Mouse (Mus musculus) hindbrain, postnatal 0 days (tissue): ENCODE measurements around the gene Il15ra. TPM values are rescaled to one million over a fixed set of nuclear protein-coding genes. Genes with fewer than 3 reads are reported as not detected.

ENCODE experiments used
- ATAC-seq: fragments of 200-750 bp; cut with Nextera tagmentation; 2 replicates; pipeline ENCODE4 v1.8.0; 2017; ENCODE audit warnings: mild to moderate bottlenecking, moderate TSS enrichment, moderate library complexity
- DNase-seq: peaks from one replicate; pipeline ENCODE4 v3.0.0-alpha.2; 2015; ENCODE audit warnings: low spot score
- H3K27ac ChIP-seq: fragments of 300-500 bp; sonication (generic); 2 replicates; pipeline ENCODE4 v1.5.1; 2014; ENCODE audit warnings: mild to moderate bottlenecking
- H3K27me3 ChIP-seq: fragments of 300-500 bp; sonication (generic); 2 replicates; pipeline ENCODE4 v1.6.1; 2014; ENCODE audit warnings: low read length, mixed read lengths; ENCODE audit not compliant: insufficient read depth
- H3K36me3 ChIP-seq: fragments of 300-500 bp; sonication (generic); 2 replicates; pipeline ENCODE4 v1.6.1; 2014; ENCODE audit warnings: low read length, mixed read lengths; ENCODE audit not compliant: insufficient read depth
- H3K4me1 ChIP-seq: fragments of 300-500 bp; sonication (generic); 2 replicates; pipeline ENCODE4 v1.6.1; 2014; ENCODE audit warnings: antibody characterized with exemption, low read length, mixed read lengths; ENCODE audit not compliant: insufficient read depth
- H3K4me2 ChIP-seq: fragments of 300-500 bp; sonication (generic); 2 replicates; pipeline ENCODE4 v1.6.1; 2014; ENCODE audit warnings: low read depth, mild to moderate bottlenecking, low read length, moderate library complexity, mixed read lengths
- H3K4me3 ChIP-seq: fragments of 300-500 bp; sonication (generic); 2 replicates; pipeline ENCODE4 v1.5.1; 2014; ENCODE audit warnings: low read length
- H3K9ac ChIP-seq: fragments of 300-500 bp; sonication (generic); replicated peaks from 2 replicates; pipeline ENCODE4 v1.6.1; 2014; ENCODE audit warnings: mild to moderate bottlenecking, low read length, moderate library complexity, mixed read lengths
- H3K9me3 ChIP-seq: fragments of 300-500 bp; sonication (generic); 2 replicates; pipeline ENCODE4 v1.6.1; 2016; ENCODE audit warnings: low read length, mixed read lengths
- CTCF ChIP-seq: IDR thresholded peaks from 2 replicates; pipeline ENCODE4 v1.5.1; 2016; ENCODE audit warnings: antibody characterized with exemption, control low read depth, low read depth
- WGBS: fragments of 180-500 bp; shearing (Covaris S2); extraction: QIAGEN DNeasy Blood & Tissue Kit; methylation state at CpG from one replicate; pipeline ENCODE4 v1.1.7; 2014; 5-methylcytosine and 5-hydroxymethylcytosine counted together
- polyA plus RNA-seq: library from polyadenylated mRNA; unstranded; fragments of >200 nt; fragmentation: Nextera tagmentation; extraction: Ambion mirVana; gene quantifications from 2 replicates; pipeline ENCODE4 v1.2.1, GENCODE M21; 2015
- total RNA-seq: library from RNA; depleted of rRNA; stranded (reverse); fragments of >200 nt; gene quantifications from 2 replicates; pipeline ENCODE4 v1.2.3, GENCODE M21; 2014

Gene Il15ra
- total and polyA plus RNA-seq, 2 experiments from 2014 or later = 0.47 to 2.0 TPM

DNA sequence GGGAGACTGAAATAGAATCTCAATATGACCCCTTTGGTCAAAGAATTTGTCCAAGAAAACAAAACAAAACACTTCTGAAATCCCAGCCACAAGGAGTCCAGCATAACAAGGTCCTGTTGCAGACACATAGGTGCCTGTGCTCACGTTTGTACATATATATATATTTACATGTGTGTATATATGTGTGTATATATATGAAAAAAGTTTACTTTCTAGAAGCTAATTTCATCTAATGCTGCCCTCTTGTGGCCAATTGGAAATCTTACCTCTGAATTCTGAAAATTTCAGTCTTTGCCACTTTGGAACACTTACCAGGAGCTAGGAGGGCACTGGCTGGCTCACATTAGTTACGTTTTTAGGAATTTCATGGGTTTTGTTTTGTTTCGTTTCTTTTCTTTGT is 17.7 kb upstream of the Il15ra start:
- Histone ChIP-seq H3K9ac (no peak overlapping the region), H3K4me2 (no peak overlapping the region), H3K27me3 (no peaks in the 10 kb centered on the region), H3K27ac (no peak overlapping the region), H3K36me3 (no peaks in the 10 kb centered on the region), H3K4me3 (no peak overlapping the region), H3K9me3 (no peaks in the 10 kb centered on the region), H3K4me1 (no peaks in the 10 kb centered on the region)
- DNase-seq = peak; percentile 70
- peak; percentile 57 for TF ChIP-seq CTCF
- 25% methylated on average over 3 of the region's 3 CpGs for WGBS
- no peak for ATAC-seq

DNA sequence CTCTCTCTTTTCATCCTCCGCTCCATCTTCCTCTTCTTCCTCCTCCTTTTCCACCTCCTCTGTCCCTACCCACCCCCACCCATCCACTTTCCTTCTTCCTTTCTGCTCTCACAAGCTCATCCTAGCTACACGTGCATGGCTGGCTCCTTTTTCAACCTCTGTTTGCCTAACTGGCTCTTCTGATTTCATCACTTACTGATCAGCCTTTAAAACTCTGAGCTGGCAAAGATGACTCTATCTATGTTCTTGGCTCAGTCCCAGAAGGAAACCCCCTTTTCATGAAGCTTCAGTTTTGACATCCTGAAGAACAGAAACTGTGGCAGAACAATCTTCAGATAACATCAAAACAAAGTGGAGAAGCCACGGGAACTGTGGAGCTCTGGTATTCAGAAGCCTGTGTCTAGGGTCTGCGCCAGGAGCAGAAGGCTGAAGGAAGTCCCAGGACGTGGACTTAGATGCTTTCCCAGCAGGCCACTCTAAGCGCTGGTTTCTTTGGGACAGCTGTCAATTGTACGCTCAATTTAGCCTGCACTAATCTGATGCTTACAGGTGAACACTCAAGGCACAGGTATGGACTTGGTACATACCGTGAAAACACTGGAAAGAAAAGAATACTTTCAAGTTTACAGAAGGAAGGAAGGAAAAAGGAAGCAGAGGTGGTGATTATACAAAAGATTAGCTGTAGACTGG is 14.7 kb upstream of the Il15ra start:
- Histone ChIP-seq H3K36me3 (no peaks in the 10 kb centered on the region), H3K4me2 (no peak overlapping the region), H3K4me3 (no peak overlapping the region), H3K9me3 (no peaks in the 10 kb centered on the region), H3K27ac (no peak overlapping the region), H3K27me3 (no peaks in the 10 kb centered on the region), H3K9ac (no peak overlapping the region), H3K4me1 (no peaks in the 10 kb centered on the region)
- no peak for DNase-seq
- no peak for TF ChIP-seq CTCF
- WGBS = 63% methylated on average over 8 of the region's 8 CpGs
- no peak for ATAC-seq

DNA sequence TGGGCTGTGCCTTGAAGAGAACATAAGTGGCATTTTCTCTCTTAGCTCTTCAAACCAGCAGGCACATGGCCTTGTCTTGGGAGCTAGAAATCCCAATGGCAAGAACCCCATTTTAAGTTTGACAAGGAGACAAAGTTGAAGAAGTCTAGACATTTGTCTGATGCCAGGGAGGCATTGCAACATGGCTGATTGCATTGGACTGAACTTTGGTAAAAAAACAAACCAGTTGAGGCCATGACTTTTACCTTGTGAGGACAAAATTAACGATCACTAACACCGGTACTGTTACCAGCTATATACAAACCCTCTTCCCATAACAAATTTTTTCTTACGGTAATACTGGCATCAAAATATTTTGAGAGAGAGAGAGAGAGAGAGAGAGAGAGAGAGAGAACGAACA is 11.7 kb upstream of the Il15ra start:
- no peak for ATAC-seq
- 93% methylated on average over 4 of the region's 4 CpGs for WGBS
- TF ChIP-seq CTCF = no peak
- no peak overlapping the region for H3K9ac ChIP-seq
- no peak overlapping the region for H3K27ac ChIP-seq
- H3K36me3 ChIP-seq = no peaks in the 10 kb centered on the region
- no peak overlapping the region for H3K4me2 ChIP-seq
- no peaks in the 10 kb centered on the region for H3K9me3 ChIP-seq
- no peak for DNase-seq
- H3K4me1 ChIP-seq = no peaks in the 10 kb centered on the region
- no peaks in the 10 kb centered on the region for H3K27me3 ChIP-seq
- H3K4me3 ChIP-seq = no peak overlapping the region

DNA sequence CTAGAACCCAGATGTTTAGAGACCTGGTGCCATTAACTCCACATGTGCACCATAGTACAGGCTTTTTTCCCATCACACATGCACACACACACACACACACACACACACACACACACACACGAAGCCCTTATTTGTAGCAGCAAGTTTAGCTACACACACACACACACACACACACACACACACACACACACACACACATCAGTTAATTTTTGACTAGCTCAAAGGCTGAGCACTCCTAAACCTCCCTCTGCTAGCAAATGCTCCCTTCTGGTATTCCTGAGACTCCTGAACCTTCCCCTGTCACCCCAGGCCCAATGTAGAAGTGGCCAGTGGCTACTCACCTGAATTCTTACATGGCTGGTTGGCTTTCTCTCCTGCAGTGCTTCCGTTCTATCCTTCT is 11.0 kb upstream of the Il15ra start:
- Histone ChIP-seq H3K4me1 (no peaks in the 10 kb centered on the region), H3K9ac (no peak overlapping the region), H3K9me3 (no peaks in the 10 kb centered on the region), H3K4me3 (no peak overlapping the region), H3K4me2 (no peak overlapping the region), H3K27ac (no peak overlapping the region), H3K36me3 (no peaks in the 10 kb centered on the region), H3K27me3 (no peaks in the 10 kb centered on the region)
- WGBS = 97% methylated on average over 2 of the region's 2 CpGs
- ATAC-seq (no peak), DNase-seq (no peak)
- TF ChIP-seq CTCF = no peak

DNA sequence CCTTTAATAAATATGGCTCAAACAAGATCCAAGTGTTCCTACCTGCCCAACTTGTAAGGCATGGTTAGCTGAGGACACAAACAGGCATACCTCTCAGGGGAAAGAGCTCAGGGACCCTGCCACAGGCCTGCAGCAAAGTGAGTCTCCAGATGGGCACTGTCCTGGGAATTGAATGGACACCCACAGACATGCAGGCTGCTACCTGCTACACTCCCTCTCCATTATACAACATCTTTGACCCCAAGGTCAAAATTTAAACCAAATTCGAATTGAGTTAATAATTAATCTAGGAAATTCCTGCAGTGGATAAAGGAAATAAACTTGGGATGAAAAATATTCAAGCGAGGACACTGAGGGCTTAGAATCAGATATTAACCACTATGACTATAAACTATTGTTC is 9.2 kb upstream of the Il15ra start:
- no peak overlapping the region for H3K4me2 ChIP-seq
- H3K27ac ChIP-seq = no peak overlapping the region
- H3K27me3 ChIP-seq = no peaks in the 10 kb centered on the region
- no peak for ATAC-seq
- 74% methylated on average over 2 of the region's 2 CpGs for WGBS
- H3K4me1 ChIP-seq = no peaks in the 10 kb centered on the region
- H3K9ac ChIP-seq = no peak overlapping the region
- H3K9me3 ChIP-seq = no peaks in the 10 kb centered on the region
- H3K4me3 ChIP-seq = no peak overlapping the region
- H3K36me3 ChIP-seq = no peaks in the 10 kb centered on the region
- no peak for DNase-seq
- TF ChIP-seq CTCF = no peak

DNA sequence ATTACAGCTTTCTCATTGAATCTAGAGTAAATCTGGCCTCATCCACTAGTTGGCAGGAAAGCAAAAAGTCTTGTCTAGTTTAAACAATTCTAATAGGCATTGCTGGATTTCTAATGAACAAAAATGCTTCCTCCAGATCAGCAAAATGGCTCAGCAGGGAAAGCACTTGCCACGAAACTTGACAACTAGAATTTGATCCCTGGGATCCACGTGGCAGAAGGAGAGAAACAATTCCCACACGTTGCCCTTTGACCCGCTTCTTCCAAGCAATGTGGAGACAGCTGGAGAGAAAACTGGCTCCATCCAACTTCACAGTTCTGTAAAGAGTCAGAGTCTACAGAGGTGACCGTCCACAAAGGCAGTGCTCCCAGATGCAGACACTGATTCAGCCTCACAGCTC is 6.1 kb upstream of the Il15ra start:
- ATAC-seq (no peak), DNase-seq (no peak)
- Histone ChIP-seq H3K4me2 (no peak overlapping the region), H3K4me3 (no peak overlapping the region), H3K27ac (no peak overlapping the region), H3K4me1 (no peaks in the 10 kb centered on the region), H3K9me3 (no peaks in the 10 kb centered on the region), H3K36me3 (no peaks in the 10 kb centered on the region), H3K27me3 (no peaks in the 10 kb centered on the region), H3K9ac (no peak overlapping the region)
- TF ChIP-seq CTCF = no peak
- 53% methylated on average over 5 of the region's 5 CpGs for WGBS

DNA sequence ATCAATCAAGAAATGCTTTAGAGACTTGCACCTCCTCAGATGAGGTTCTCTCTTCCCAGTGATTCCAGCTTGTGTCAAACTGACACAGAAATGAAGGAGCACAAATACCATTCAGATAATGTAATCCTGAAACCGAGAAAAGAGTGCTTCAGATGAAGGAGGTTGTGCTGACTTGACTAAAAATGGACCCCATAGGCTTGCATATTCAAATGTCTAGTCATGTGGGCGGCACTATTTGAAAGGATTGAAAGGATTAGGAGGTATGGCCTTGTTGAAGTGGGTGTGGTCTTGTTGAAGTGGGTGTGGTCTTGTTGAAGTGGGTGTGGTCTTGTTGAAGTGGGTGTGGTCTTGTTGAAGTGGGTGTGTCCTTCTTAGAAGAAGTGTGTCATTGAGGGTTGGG is 5.2 kb upstream of the Il15ra start:
- ATAC-seq (no peak), DNase-seq (no peak)
- no peaks in the 10 kb centered on the region for H3K9me3 ChIP-seq
- no peak overlapping the region for H3K9ac ChIP-seq
- no peak overlapping the region for H3K4me2 ChIP-seq
- no peaks in the 10 kb centered on the region for H3K36me3 ChIP-seq
- H3K27ac ChIP-seq = no peak overlapping the region
- TF ChIP-seq CTCF = no peak
- 85% methylated on average over 2 of the region's 2 CpGs for WGBS
- H3K4me1 ChIP-seq = no peaks in the 10 kb centered on the region
- H3K27me3 ChIP-seq = no peaks in the 10 kb centered on the region
- no peak overlapping the region for H3K4me3 ChIP-seq
